Mouse (Mus musculus) kidney, postnatal 0 days (tissue): ENCODE measurements around the gene Rfx7. TPM values are rescaled to one million over a fixed set of nuclear protein-coding genes. Genes with fewer than 3 reads are reported as not detected.
A peak's percentile ranks its signal among the peaks of the same experiment; 100 is the strongest.

Experiments
- ATAC-seq: fragments of 200-750 bp; cut with Nextera tagmentation; replicated peaks from 2 replicates; pipeline ENCODE4 v1.8.0; 2017; ENCODE audit warnings: low read depth, moderate number of reproducible peaks, moderate TSS enrichment, moderate library complexity; ENCODE audit not compliant: low FRiP score
- DNase-seq: peaks from one replicate; pipeline ENCODE4 v3.0.0-alpha.2; 2016; ENCODE audit warnings: low spot score
- H3K27ac ChIP-seq: fragments of 300-500 bp; sonication (generic); 2 replicates; pipeline ENCODE4 v1.5.1; 2014; ENCODE audit warnings: mild to moderate bottlenecking
- H3K27me3 ChIP-seq: fragments of 300-500 bp; sonication (generic); 2 replicates; pipeline ENCODE4 v1.6.1; 2014; ENCODE audit warnings: low read length, mixed read lengths; ENCODE audit not compliant: insufficient read depth
- H3K36me3 ChIP-seq: fragments of 300-500 bp; sonication (generic); 2 replicates; pipeline ENCODE4 v1.6.1; 2014; ENCODE audit warnings: low read length, mixed read lengths; ENCODE audit not compliant: insufficient read depth
- H3K4me1 ChIP-seq: fragments of 300-500 bp; sonication (generic); replicated peaks from 2 replicates; pipeline ENCODE4 v1.6.1; 2014; ENCODE audit warnings: antibody characterized with exemption, low read length, mixed read lengths; ENCODE audit not compliant: insufficient read depth
- H3K4me2 ChIP-seq: fragments of 300-500 bp; sonication (generic); 2 replicates; pipeline ENCODE4 v1.6.1; 2014; ENCODE audit warnings: mild to moderate bottlenecking, low read length, moderate library complexity, mixed read lengths
- H3K4me3 ChIP-seq: fragments of 300-500 bp; sonication (generic); replicated peaks from 2 replicates; pipeline ENCODE4 v1.5.1; 2014; ENCODE audit warnings: low read depth, low read length
- H3K9ac ChIP-seq: fragments of 300-500 bp; sonication (generic); 2 replicates; pipeline ENCODE4 v1.6.1; 2014; ENCODE audit warnings: low read depth, low read length
- H3K9me3 ChIP-seq: fragments of 300-500 bp; sonication (generic); replicated peaks from 2 replicates; pipeline ENCODE4 v1.6.1; 2016; ENCODE audit warnings: low read length, inconsistent platforms, mixed read lengths
- CTCF ChIP-seq: IDR thresholded peaks from 2 replicates; pipeline ENCODE4 v1.5.1; 2016; ENCODE audit warnings: antibody characterized with exemption, low read depth, mild to moderate bottlenecking, moderate library complexity
- WGBS: fragments of 180-500 bp; shearing (Covaris S2); extraction: QIAGEN DNeasy Blood & Tissue Kit; methylation state at CpG from one replicate; pipeline ENCODE4 v1.1.7; 2014; 5-methylcytosine and 5-hydroxymethylcytosine counted together
- polyA plus RNA-seq: library from polyadenylated mRNA; unstranded; fragments of >200 nt; fragmentation: Nextera tagmentation; extraction: Ambion mirVana; gene quantifications from 2 replicates; pipeline ENCODE4 v1.2.1, GENCODE M21; 2015

Gene Rfx7
- polyA plus RNA-seq, 1 experiment from 2014 or later: 9.6 TPM

- 0 out of 2 replicates have a peak, but pooled peaks cover 7% of the 10 kb centered on the region for H3K4me1 ChIP-seq
- peak; percentile 96 for DNase-seq
- no peaks in the 10 kb centered on the region for H3K27me3 ChIP-seq
- H3K9me3 ChIP-seq: no peaks in the 10 kb centered on the region
- no peak for TF ChIP-seq CTCF
- peak; percentile 84 for ATAC-seq
- peak overlapping the region; percentile 37; the same call in 1 of the 2 replicates for H3K4me2 ChIP-seq
- H3K36me3 ChIP-seq: no peaks in the 10 kb centered on the region
- H3K9ac ChIP-seq: no peak overlapping the region
- H3K27ac ChIP-seq: peak overlapping the region; percentile 74
- 7% methylated on average over 8 of the region's 8 CpGs for WGBS
- H3K4me3 ChIP-seq: no peak overlapping the region
Observed at GRCm38 (mm10) chr9:72652961-72653360, 120.9 kb downstream of the Rfx7 start.

GRCm38 (mm10) chr9:72653533-72653932 is 121.5 kb downstream of the Rfx7 start:
- Histone ChIP-seq H3K4me1 (0 out of 2 replicates have a peak, but pooled peaks cover 7% of the 10 kb centered on the region), H3K9me3 (no peaks in the 10 kb centered on the region), H3K4me2 (peak overlapping the region; percentile 37; the same call in 1 of the 2 replicates), H3K4me3 (no peak overlapping the region), H3K27ac (peak overlapping the region; percentile 74), H3K9ac (no peak overlapping the region), H3K36me3 (no peaks in the 10 kb centered on the region), H3K27me3 (no peaks in the 10 kb centered on the region)
- no peak for TF ChIP-seq CTCF
- ATAC-seq (no peak; the same call in 1 of the 2 replicates), DNase-seq (peak; percentile 72)
- WGBS: 25% methylated on average over 4 of the region's 4 CpGs

- H3K4me1 ChIP-seq: 0 out of 2 replicates have a peak, but pooled peaks cover 7% of the 10 kb centered on the region
- no peaks in the 10 kb centered on the region for H3K9me3 ChIP-seq
- no peaks in the 10 kb centered on the region for H3K36me3 ChIP-seq
- no peak overlapping the region for H3K4me3 ChIP-seq
- H3K4me2 ChIP-seq: no peak overlapping the region
- H3K27me3 ChIP-seq: no peaks in the 10 kb centered on the region
- H3K9ac ChIP-seq: no peak overlapping the region
- peak; percentile 68 for TF ChIP-seq CTCF
- 77% methylated on average over 6 of the region's 6 CpGs for WGBS
- DNase-seq: no peak
- no peak overlapping the region for H3K27ac ChIP-seq
- peak; percentile 41; the same call in 1 of the 2 replicates for ATAC-seq
Observed at GRCm38 (mm10) chr9:72654593-72655242, 122.7 kb downstream of the Rfx7 start.

GRCm38 (mm10) chr9:72655602-72656001 is 123.6 kb downstream of the Rfx7 start:
- ATAC-seq: no peak; the same call in 1 of the 2 replicates
- no peak for TF ChIP-seq CTCF
- no peak overlapping the region for H3K9ac ChIP-seq
- no peak overlapping the region for H3K4me3 ChIP-seq
- no peak overlapping the region for H3K4me2 ChIP-seq
- DNase-seq: no peak
- WGBS: 74% methylated on average over 5 of the region's 5 CpGs
- H3K36me3 ChIP-seq: no peaks in the 10 kb centered on the region
- no peaks in the 10 kb centered on the region for H3K9me3 ChIP-seq
- no peak overlapping the region for H3K27ac ChIP-seq
- H3K27me3 ChIP-seq: no peaks in the 10 kb centered on the region
- H3K4me1 ChIP-seq: 0 out of 2 replicates have a peak, but pooled peaks cover 7% of the 10 kb centered on the region

GRCm38 (mm10) chr9:72656491-72656890 is 124.5 kb downstream of the Rfx7 start:
- Histone ChIP-seq H3K9ac (no peak overlapping the region), H3K4me3 (no peak overlapping the region), H3K27me3 (no peaks in the 10 kb centered on the region), H3K9me3 (no peaks in the 10 kb centered on the region), H3K4me2 (no peak overlapping the region), H3K36me3 (no peaks in the 10 kb centered on the region), H3K27ac (0 out of 2 replicates have a peak overlapping the region, but pooled peaks have one; percentile 68), H3K4me1 (0 out of 2 replicates have a peak, but pooled peaks cover 7% of the 10 kb centered on the region)
- DNase-seq: no peak
- TF ChIP-seq CTCF: no peak
- ATAC-seq: no peak
- WGBS: 31% methylated on average over 4 of the region's 4 CpGs

- Histone ChIP-seq H3K27me3 (no peaks in the 10 kb centered on the region), H3K27ac (peak overlapping the region; percentile 68), H3K4me3 (no peak overlapping the region), H3K4me2 (no peak overlapping the region), H3K9ac (no peak overlapping the region), H3K9me3 (no peaks in the 10 kb centered on the region), H3K4me1 (0 out of 2 replicates have a peak, but pooled peaks cover 7% of the 10 kb centered on the region), H3K36me3 (no peaks in the 10 kb centered on the region)
- no peak for TF ChIP-seq CTCF
- WGBS: 50% methylated on average over 3 of the region's 3 CpGs
- ATAC-seq (no peak), DNase-seq (no peak)
Observed at GRCm38 (mm10) chr9:72656940-72657339, 124.9 kb downstream of the Rfx7 start.
